Mouse (Mus musculus) embryo, embryonic 9.5 days (tissue): Measurements from ENCODE around the gene Homez.

Source experiments
- DNase-seq: peaks from one replicate; pipeline ENCODE4 v3.0.0-alpha.2; 2017; ENCODE audit errors: extremely low spot score

Homez gene

DNA sequence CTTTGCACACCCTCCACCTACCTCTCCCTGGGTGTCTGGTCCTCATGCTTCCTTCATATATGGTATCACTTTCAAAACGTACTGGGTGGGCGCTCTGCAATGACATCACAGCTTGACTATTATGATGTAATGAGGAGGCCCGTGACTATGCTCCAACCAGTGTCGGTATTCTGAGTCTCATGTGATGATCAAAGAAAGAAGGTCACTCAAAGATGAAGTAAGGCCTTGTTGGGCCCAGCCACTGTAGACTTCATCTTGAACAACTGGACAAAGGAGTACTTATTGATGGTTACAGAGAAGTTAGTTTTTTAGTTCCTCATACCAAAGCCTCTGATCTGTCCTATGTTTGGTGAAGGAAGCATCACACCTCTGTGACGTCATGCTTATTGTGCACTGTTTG lies at the start of gene Homez:
Homez (minus strand) TSS at position 101 of the 400 bp plus-strand sequence.
- no peak for DNase-seq

DNA sequence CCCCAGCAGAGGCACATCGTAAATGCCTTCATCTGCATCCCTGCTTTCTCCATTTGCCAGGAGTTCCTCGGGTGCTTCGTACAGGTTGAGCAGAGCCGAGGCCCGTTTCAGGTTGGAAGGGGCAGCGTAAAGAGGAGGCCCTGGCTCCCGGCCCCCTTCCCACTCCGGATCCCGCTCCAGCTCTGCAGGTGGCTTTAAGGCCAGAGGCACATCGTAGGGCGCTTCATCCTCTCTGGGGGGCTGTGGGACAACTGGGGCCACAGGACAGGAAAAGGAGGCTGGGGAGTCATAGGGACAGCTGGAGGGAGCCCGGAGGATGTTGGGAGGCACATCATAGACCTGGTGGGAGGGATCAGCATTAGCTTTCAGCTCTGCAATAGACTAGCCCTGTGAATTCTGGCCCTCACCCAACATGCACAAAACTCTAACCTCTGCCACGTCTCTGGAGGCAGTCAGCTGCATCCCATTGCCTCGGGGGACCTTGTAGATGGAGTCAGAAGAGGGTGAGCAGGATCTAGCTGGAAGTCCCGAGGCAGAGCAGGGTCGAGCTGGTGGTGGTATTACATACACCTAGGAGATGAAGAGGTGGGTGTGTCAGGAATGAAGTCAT lies 49.4 kb upstream of the Homez start:
- no peak for DNase-seq

DNA sequence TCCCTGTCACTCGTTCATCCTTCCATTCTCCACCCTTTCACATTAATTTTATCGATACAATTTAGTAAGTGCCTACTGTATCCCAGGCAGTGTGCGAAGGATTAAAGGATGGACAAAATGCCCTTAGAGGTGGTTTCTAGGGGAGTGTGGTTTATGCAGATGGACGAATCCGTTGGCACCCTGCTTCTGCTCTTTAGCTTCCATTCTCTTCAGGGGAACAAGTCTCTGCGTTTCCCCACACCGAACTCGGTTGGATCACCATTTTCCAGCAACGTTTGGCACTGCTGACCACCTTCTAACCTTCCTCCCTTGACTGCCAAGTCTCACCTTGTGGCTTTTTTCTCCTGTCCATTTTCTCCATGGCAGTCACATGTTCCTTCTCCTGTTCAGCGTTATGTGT lies 42.6 kb upstream of the Homez start:
- no peak for DNase-seq

DNA sequence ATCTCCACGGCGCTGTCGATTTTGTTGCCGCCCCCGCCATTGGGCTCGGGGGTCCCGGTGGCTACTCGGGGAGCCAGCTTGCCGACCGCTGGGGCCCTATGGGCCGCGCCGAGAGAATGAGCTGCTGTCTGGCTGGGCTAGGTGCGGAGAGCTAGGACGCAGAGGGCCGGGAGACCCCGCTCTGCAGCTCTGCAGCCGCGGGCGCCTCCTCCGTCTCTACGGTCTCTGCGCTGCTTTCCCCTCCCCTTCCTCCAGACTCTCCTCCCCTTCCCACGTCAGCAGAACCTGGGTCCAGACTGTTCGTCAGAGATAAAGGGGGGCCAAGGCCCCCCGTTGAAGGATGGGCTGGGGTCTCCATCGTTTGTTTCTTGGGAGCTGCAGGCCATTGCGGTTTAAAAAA lies 42.1 kb upstream of the Homez start, which contains the start of gene Slc22a17:
Slc22a17 (minus strand) TSS at position 247 of the 400 bp plus-strand sequence.
- DNase-seq = peak; percentile 85

DNA sequence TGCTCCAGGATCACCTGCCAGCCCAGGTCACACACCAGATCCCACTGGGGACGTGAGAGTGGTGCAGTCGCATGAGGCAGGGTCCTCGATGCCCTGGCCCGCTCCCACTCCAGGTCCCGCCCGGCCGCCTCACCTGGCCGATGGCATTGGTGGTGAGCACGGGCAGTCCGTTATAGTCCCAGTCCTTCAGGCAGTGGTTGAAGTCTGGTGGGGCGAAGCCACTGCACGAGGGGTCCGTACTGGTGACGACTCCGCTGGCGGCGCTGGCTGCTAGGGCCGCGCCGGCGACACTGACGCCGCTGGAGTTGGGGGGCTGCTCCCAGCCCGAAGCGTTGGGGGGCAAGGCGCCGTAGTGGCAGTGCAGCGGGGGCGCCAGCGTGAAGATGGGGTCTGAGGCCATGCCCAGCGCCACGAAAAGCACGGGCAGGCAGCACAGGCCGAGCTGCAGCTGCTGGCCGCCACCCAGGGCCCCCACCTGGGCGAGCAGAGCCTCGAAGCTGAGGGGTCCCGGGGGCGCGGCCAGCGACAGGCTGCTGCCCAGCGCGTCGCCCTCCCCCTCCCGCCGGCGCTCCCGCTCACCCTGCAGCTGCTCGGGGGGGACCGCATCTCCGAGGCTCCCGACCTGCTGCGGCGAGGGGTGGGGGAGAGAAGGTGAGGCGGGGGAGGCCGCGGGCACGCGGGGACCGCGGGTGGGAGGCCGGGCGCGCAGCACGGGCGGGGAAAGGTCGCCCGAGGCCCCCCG lies 41.5 kb upstream of the Homez start:
- peak; percentile 37 for DNase-seq

DNA sequence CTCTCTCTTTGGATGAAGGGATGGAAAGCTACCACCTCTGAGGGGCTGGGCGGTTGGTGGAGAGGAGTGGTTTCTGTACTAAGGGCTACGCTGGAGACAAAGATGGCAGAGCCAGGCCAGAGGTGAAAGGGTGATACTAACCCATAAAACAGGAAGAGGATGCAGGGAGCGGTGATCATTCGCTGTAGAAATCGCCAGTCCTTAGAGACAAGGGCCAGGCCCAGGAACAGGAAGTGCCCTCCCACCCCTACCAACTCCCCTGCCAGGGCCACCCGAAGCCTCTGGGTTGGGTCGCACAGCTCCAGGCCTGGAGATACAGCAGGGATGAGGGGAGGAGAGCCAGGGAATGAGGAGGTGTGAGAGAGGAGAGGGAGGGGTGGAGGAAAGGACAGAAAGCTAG lies 37.9 kb upstream of the Homez start:
- no peak for DNase-seq

DNA sequence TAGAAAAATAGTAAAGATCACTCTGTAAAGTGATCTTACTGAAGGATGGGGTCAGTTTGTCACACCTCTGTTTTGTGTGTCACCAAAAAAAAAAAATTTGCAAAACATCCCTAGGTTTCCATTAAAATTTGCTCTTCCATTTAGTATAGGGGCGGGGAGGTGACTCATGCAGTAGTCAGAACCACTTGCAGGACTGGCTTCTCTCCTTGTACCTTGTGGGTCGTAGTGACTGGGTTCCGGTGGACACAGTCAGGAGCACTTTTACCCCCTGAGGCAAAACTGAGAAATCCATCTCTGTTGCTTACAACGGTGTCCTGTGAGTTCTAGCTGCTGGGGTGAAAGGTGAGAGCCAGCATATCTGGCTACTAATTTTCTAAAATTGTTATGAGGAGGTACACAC lies 32.9 kb upstream of the Homez start:
- no peak for DNase-seq

DNA sequence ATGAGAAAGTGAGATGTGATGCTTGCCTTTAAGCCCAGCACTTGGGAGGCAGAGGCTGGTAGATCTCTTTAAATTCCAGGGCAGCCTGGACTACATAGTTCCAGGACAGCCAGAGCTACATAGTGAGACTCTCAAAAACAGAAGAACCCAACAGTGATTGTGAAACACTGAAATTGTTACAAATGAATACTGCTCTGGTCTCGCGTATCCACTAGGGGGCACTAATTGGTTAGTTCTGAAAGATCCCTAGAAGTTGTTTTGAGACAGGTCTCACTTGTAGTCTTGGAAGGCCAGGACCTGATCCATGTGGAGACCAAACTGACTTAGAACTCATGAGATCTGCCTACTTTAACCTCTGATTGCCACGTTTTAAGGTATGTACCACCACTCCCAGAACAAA lies 29.6 kb upstream of the Homez start:
- peak; percentile 80 for DNase-seq

DNA sequence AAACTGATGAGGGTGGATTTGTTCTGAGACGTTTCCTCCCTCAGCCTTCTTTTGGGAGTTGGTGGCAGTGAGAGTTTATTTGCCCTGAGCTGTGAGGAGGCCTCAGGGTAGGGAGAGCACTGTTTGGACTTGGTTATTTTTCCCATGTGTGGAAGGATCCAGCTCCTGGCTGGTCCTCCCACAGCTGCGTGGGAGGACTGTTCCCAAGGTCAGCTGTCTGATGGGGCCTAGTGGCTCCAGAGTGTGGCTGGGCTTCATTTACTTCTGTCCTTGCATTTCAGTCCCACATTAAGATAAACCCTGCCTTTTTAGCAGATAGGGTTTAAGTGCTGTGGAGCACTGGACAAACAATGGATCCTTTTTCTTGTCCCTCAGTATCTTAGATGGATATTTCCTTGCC lies 26.7 kb upstream of the Homez start:
- no peak for DNase-seq

DNA sequence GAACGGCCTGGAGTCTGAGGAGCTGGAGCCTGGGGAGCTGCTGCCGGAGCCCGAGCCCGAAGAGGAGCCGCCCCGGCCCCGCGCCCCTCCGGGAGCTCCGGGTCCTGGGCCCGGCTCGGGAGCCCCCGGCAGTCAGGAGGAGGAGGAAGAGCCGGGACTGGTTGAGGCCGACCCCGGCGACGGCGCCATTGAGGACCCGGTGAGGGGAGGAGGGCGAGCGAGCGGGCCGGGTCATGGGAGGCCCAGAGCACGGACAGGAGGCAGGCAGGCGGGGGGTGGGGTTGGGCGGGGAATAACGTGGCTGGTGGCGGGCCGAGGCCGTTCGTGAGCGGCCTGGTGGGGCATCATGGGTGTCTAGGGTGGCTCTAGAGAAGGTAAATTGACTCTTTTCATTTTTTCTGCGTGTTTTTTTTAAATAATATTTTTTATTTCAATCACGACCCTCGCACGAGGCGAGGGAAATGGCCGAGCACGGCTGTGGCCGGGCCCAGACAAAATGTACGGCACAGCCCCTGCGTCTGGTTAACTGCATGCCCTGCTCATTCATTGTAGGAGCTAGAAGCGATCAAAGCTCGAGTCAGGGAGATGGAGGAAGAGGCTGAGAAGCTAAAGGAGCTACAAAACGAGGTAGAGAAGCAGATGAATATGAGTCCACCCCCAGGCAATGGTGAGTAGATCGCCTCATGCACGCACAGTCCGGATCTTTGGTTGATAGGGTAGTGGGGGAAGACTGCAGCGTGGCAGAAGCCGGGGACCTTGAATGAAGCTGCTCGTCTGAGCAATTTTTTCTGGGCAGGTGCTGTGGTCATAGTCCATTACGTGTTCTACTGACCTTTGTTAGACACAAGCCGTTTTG lies 23.8 kb upstream of the Homez start:
- DNase-seq = peak; percentile 68

DNA sequence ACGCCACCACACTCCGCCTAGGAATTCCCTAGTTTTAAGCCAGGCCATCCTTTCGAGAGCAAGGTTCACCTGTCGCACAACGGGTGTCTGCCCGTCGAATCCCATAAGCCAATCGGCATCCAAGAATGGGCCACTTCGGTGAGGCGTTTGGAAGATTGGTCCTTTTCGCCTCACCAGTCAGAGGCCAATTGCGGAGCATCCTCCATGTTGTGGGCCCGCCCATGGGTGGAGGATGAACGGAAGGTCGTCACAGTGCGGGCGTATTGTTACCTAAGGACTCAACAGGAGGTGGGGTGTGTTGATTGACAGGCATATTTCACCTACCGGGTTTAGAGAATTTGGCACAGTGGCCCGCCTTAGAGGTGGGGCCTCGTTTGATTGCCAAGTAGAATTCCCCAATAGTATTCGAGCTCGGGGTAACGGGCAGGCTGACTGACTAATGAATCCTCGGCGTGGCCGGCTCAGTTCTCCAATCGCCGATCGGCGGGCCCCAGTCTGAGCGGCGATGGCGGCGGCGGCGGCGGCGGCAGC lies 23.0 kb upstream of the Homez start:
- DNase-seq = peak; percentile 98

DNA sequence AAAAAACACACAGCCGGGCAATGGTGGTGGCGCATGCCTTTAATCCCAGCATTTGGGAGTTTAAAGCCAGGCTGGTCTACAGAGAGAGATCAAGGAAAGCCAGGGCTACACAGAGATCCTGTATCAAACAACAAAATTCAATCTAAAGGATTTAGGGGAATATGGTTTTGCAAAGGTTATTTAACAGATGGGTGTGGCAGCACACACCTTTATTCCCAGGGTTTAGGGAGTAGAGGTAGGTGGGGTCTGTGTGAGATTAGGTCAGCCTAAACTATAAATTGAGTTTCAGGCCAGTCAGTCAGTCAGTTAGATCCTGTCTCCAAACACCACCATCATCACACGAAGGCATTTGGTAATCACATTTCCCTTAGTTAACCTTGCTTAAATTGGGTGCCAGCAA lies 21.4 kb upstream of the Homez start, which contains the start of gene Pabpn1:
Pabpn1 (plus strand) TSS at position 301 of the 400 bp plus-strand sequence.
- DNase-seq = no peak

DNA sequence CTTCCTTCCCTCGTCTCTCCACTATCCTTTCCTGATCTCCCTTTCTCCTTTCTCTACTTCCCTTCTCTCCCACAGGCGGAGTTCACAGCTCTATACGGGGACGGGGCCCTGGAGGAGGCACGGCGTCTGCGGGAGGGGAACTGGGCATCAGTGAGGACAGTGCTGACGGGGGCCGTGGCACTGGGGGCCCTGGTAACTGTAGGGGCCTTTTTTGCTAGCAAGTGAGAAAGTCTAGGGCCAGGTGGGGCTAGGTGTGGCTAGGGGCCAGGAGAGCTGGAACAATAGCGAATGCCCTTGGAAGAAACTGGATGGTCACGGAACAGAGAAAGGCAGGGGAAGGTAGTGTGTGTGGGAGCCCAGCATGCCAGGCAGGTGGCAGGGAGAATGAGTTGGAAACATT lies 14.5 kb upstream of the Homez start:
- DNase-seq = no peak

DNA sequence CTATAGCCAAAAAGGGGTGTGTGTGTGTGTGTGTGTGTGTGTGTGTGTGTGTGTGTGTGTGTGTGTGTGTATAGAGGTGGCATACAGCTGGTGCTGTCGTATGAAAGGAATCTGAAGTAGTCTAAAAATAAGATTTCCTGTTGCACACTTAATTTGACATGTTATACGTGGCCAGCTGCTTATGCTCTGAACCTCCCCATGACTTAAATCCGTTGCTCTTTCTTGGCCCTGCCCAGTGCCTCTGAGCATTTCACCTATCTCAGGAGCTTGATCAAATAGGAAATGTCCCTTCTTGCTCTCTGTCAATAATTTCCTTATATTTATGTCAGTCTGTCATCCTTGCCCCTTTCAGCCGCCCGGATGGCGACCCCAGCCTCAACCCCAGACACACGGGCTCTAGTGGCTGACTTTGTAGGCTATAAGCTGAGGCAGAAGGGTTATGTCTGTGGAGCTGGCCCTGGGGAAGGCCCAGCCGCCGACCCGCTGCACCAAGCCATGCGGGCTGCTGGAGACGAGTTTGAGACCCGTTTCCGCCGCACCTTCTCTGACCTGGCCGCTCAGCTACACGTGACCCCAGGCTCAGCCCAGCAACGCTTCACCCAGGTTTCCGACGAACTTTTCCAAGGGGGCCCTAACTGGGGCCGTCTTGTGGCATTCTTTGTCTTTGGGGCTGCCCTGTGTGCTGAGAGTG lies 13.4 kb upstream of the Homez start:
- no peak for DNase-seq

DNA sequence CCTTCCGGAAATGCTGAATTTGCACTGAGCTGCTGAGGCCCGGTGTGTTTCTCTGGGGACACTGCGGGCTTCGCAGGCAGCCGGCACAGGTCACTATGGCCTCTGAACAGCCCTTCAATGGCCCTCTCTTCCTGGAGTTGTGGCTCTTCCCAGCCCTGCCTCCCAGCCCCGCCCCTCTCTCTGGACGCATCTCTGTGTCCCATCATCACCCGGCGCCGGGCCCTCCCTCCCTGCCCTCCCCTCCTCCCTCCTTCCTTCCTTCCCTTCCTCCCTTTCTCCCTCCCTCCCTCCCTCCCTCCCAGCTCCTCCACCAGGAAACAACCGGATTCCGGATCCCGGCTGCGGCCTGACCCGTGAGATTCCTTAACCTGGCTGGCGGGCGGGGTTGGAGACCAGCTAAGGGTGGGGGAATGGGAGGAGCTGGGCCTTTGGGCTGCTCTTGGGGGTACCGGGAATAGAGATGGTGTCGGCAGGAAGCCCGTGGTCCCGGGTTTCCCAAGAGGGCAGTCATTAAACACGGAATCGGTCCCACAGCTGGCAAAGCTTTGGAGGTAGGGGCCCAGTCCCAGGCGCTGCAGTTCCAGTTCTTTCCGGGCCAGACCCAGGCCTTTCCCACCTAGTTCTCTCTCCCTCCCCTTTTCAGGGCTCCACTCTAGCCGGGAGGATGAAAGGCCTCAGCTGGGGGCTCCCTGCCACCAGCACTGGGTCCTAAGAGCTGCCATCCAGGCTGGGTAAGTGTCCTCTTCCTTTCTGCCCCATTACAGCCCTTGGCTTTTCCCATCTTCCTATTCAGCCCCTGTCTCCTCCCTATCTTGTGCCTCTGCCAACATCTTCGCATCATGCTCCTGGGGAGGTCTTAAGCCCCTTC lies 12.6 kb upstream of the Homez start, which contains the start of the genes Bcl2l2 and Gm20521:
Bcl2l2 (plus strand) TSS at position 224 of the 868 bp plus-strand sequence.
Gm20521 (plus strand) TSS at position 288 of the 868 bp plus-strand sequence.
- DNase-seq = peak; percentile 91

DNA sequence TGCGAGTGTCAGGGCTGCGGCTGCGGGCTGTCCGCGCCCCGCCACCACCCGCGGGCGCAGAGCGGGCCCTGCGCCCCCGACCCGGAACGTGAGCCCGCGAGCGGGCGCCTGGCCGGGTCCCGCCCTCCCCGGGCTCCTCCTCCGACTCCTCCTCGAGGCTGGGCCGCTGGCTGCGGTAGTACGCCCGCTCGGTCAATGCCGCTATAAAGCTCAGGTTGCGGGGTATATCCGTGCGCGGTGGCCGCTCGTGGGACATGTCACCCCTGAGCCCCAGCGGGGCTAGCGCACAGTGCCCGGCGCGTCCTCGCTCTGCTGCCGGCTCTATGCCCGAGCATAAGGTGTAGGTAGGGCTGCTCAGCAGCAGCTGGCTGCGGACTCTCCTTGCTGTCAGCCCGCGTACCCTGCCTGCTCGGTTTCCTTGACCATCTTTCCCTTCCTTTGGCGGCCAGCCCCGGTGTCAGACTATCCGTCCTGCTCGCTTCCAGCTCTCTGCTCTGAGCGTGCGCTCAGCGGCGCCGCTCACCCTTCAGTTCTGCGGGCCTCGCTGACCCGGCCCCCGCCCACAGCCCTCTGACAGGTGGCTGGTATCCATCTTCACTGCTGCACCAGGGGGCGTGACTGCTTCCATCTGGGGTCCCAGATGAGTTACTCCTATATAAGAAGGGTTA lies 6.4 kb upstream of the Homez start, which contains the start of gene Ppp1r3e:
Ppp1r3e (minus strand) TSS at position 503 of the 668 bp plus-strand sequence.
- peak; percentile 69 for DNase-seq

DNA sequence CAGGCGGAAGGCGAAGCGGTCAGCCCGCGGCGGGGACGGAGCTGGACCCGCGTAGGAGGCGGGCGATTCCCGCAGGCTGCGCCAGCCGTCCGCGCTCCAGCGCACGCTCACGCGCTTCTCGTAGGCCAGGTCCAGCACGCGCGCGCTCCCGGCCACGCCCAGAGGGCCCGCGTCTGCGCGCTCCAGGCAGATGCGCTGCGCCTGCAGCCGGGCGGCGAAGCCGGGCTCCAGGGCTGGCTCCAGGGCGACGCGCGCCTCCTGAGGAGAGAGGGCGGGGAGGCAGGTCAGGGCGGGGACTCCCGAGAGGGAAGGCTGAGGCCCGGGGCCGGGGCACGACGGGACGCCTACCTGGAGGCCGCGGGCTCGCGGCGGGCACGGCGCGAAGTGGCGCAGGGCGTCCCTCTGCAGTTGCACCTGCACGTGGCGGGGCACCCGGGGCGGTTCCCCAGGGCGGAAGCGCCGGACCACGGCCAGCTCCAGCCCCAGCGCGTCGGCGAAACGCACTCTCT lies 5.8 kb upstream of the Homez start:
- DNase-seq = peak; percentile 88

DNA sequence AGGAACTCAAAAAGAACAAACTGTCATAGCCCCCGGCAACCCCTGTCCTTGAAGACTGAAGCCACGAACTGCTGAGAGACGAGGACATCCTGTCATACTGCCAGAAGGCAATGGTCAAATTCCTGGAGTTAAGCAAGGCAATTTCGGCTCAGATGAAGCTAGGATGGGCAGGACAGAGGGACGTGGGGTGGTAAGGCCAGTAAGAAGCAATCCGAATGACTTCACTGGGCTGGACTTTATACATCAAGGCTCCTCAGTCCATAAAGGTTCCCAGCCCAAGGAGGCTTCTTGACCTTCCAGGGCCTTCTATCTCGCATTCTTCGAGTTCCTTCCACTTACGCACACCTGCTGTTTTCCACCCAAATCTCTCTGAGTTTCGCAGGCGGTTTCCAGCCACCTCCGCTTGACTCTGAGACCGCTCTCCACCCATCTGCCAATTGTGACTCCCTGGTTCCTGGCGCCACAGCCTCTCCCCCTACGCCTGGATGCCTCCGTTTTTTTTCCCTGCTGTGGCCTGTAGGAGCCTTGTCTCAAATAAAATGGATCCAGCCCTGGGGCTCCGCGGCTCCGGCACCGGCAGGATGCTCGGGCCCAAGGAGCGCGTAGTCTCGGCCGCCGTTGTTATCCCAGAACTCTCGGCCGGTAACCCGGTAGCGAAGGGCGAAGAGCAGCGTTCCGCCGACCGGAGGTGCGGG lies 5.2 kb upstream of the Homez start:
- peak; percentile 13 for DNase-seq

DNA sequence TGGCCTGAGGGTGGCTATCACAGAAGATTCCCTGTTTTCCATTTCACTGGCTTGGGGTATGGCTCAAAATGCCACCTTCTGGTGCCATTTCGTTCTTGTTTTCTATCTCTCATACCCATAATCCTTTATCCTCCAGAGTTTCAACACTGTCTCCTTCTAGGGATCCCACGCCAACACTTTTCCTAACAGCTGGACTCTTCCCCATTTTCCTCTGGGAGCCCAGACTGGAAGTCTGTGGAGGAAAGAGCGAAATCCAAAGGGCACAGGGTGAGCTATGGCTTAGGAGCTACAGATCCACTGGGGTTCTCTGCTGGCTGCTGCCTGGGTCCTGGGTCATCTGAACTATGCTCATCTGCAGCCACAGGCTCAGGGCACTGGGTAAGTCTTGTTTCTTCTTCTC lies 3.4 kb upstream of the Homez start:
- DNase-seq = no peak
